9 mouse cellular contexts compared by ENCODE assay signal in genomic region chr17:66358026-66358978, GRCm38 (mm10).
DNase-seq lines count a peak whose midpoint lies in the region; ATAC-seq lines count a peak whose summit lies in the region.
"Had no signal": no experiment of that assay in that cellular context is flagged by ENCODE, and none has a peak within 500 bp of the region (broad histone marks: within the 10 kb centered on the region; RNA-seq: fewer than 3 reads in every experiment).

No protein-coding gene starts in this region.

- no peaks in the 10 kb centered on the region for H3K27me3 ChIP-seq in heart, embryonic 15.5 days
- H3K27me3 ChIP-seq in stomach, embryonic 16.5 days (ENCODE audit: control insufficient read depth, insufficient read depth, low read length), result no peaks in the 10 kb centered on the region
- H3K27me3 ChIP-seq: hindbrain, embryonic 15.5 days had no signal

- H3K27ac ChIP-seq in heart, embryonic 15.5 days, result 0 out of 2 replicates have a peak overlapping the region, but pooled peaks have one; percentile 5
- H3K27ac ChIP-seq in stomach, embryonic 16.5 days (ENCODE audit: low read length), result 0 out of 2 replicates have a peak overlapping the region, but pooled peaks have one; percentile 14
- H3K27ac ChIP-seq: hindbrain, embryonic 15.5 days had no signal

- no peak overlapping the region for H3K4me2 ChIP-seq in heart, embryonic 15.5 days
- H3K4me2 ChIP-seq in stomach, embryonic 16.5 days (ENCODE audit: low read depth, low read length), result no peak overlapping the region
- H3K4me2 ChIP-seq: hindbrain, embryonic 15.5 days had no signal

- 0 out of 2 replicates have a peak overlapping the region, but pooled peaks have one; percentile 2 for H3K9ac ChIP-seq in heart, embryonic 15.5 days
- H3K9ac ChIP-seq in stomach, embryonic 16.5 days (ENCODE audit: low read length), result no peak overlapping the region
- H3K9ac ChIP-seq: hindbrain, embryonic 15.5 days had no signal

- H3K36me3 ChIP-seq in heart, embryonic 15.5 days, result no peaks in the 10 kb centered on the region
- no peaks in the 10 kb centered on the region; the same call in 1 of the 2 replicates for H3K36me3 ChIP-seq in stomach, embryonic 16.5 days (ENCODE audit: control insufficient read depth, insufficient read depth, low read length)

- no peak overlapping the region for H3K4me3 ChIP-seq in heart, embryonic 15.5 days
- no peak overlapping the region for H3K4me3 ChIP-seq in stomach, embryonic 16.5 days (replicated peaks; ENCODE audit: low read length)
- H3K4me3 ChIP-seq: hindbrain, embryonic 15.5 days had no signal

- 68% methylated on average over 27 of the region's 27 CpGs for WGBS in heart, embryonic 15.5 days
- WGBS in stomach, embryonic 16.5 days, result 75% methylated on average over 27 of the region's 27 CpGs

- no peaks in the 10 kb centered on the region for H3K9me3 ChIP-seq in heart, embryonic 15.5 days (replicated peaks)
- H3K9me3 ChIP-seq in stomach, embryonic 16.5 days (replicated peaks; ENCODE audit: control insufficient read depth, low read length), result no peaks in the 10 kb centered on the region
- H3K9me3 ChIP-seq: hindbrain, embryonic 15.5 days had no signal

- peak; percentile 74 for DNase-seq in right cerebral cortex, adult 18-20 months
- DNase-seq in right cerebral cortex, postnatal 4 days, result no peak
- peak; percentile 56 for DNase-seq in cerebellum, adult 8-10 months
- DNase-seq in frontal cortex, postnatal 25 days (ENCODE audit: low spot score in 2 of 2), result no peak
- DNase-seq in thymus, postnatal 10 days (ENCODE audit: low spot score in 2 of 2), result no peak
- DNase-seq in layer of hippocampus, adult 8-10 months (ENCODE audit: low spot score in 2 of 2), result no peak

- ATAC-seq in heart, embryonic 15.5 days (replicated peaks; ENCODE audit: insufficient number of reproducible peaks, insufficient read depth, low FRiP score, low read depth), result peak; percentile 32; the same call in 1 of the 2 replicates
- ATAC-seq in stomach, embryonic 16.5 days (ENCODE audit: insufficient read depth, low FRiP score), result peak; percentile 64; the same call in 1 of the 2 replicates

- peaks cover 7% of the 10 kb centered on the region for H3K4me1 ChIP-seq in heart, embryonic 15.5 days (replicated peaks)
- no peaks in the 10 kb centered on the region; the same call in 1 of the 2 replicates for H3K4me1 ChIP-seq in stomach, embryonic 16.5 days (ENCODE audit: control insufficient read depth, insufficient read depth, low read length)
- H3K4me1 ChIP-seq: hindbrain, embryonic 15.5 days had no signal

Comparison
In these comparisons a context has a peak if more than half of its experiments do, and no peak if none do; other contexts are left out.
1. DNase-seq: peak in right cerebral cortex, adult 18-20 months (single experiment) and cerebellum, adult 8-10 months (single experiment); none in right cerebral cortex, postnatal 4 days (single experiment), frontal cortex, postnatal 25 days (0 of 2), thymus, postnatal 10 days (0 of 2) and layer of hippocampus, adult 8-10 months (0 of 2).